Mouse (Mus musculus) inflammation-experienced regulatory T-cells, adult 6 months (primary cell): ENCODE results near the gene Dhrs4. TPM values are rescaled to one million over a fixed set of nuclear protein-coding genes. Genes with fewer than 3 reads are reported as not detected.

Source experiments
- polyA plus RNA-seq, 3 experiments: library from polyadenylated mRNA; unstranded; fragments of 100-300 nt; shearing (Covaris generic); gene quantifications; one replicate each; pipeline ENCODE4 v1.2.1; 2017

The Dhrs4 gene
- polyA plus RNA-seq, 3 experiments from 2014 or later: 37.3 to 38.7 (median 37.4) TPM

Other genes with a start within 250 kb of the Dhrs4 start
- not detected for gene Carmil3, start 11.9 kb downstream of the Dhrs4 start, polyA plus RNA-seq
- not detected for gene Cpne6, start 31.7 kb downstream of the Dhrs4 start, polyA plus RNA-seq
- gene Nrl, start 46.2 kb downstream of the Dhrs4 start, polyA plus RNA-seq: under 1 TPM in 1 of 3 experiments, not detected in 2; 0.08 TPM
- gene Pck2, start 61.5 kb downstream of the Dhrs4 start, polyA plus RNA-seq: 10 to 100 TPM; 31.9 to 37.5 (median 35.9) TPM
- gene Dcaf11, start 81.2 kb downstream of the Dhrs4 start, polyA plus RNA-seq: 100 to 1,000 TPM in 1 of 3 experiments, 10 to 100 TPM in 2; 73.9 to 107 (median 81.0) TPM
- gene A730061H03Rik, start 81.6 kb downstream of the Dhrs4 start, polyA plus RNA-seq: 1 to 10 TPM; 1.4 to 3.2 (median 3.2) TPM
- not detected for gene Fitm1, start 96.9 kb downstream of the Dhrs4 start, polyA plus RNA-seq
- 100 to 1,000 TPM; 667 to 812 (median 693) TPM for gene Psme1, start 99.4 kb downstream of the Dhrs4 start, polyA plus RNA-seq
- 10 to 100 TPM; 19.1 to 25.6 (median 23.3) TPM for gene Emc9, start 106.5 kb downstream of the Dhrs4 start, polyA plus RNA-seq
- 1,000 to 10,000 TPM in 1 of 3 experiments, 100 to 1,000 TPM in 2; 828 to 1,360 (median 869) TPM for gene Psme2, start 112.4 kb downstream of the Dhrs4 start, polyA plus RNA-seq
- 10 to 100 TPM; 26.7 to 37.2 (median 35.3) TPM for gene Rnf31, start 113.0 kb downstream of the Dhrs4 start, polyA plus RNA-seq
- gene Irf9, start 124.8 kb downstream of the Dhrs4 start, polyA plus RNA-seq: 100 to 1,000 TPM; 120 to 174 (median 141) TPM
- gene Rec8, start 139.3 kb downstream of the Dhrs4 start, polyA plus RNA-seq: 1 to 10 TPM in 2 of 3 experiments, not detected in 1; 2.7 to 4.0 TPM
- 10 to 100 TPM; 21.1 to 39.8 (median 36.3) TPM for gene Ipo4, start 157.2 kb downstream of the Dhrs4 start, polyA plus RNA-seq
- gene Gm49378, start 159.1 kb downstream of the Dhrs4 start, polyA plus RNA-seq: 1 to 10 TPM in 2 of 3 experiments, under 1 TPM in 1; 0.44 to 2.8 (median 2.5) TPM
- gene Tm9sf1, start 165.0 kb downstream of the Dhrs4 start, polyA plus RNA-seq: 10 to 100 TPM; 36.3 to 45.0 (median 39.3) TPM
- gene Tssk4, start 171.4 kb downstream of the Dhrs4 start, polyA plus RNA-seq: 1 to 10 TPM in 2 of 3 experiments, under 1 TPM in 1; 0.68 to 2.2 (median 1.2) TPM
- 100 to 1,000 TPM in 1 of 3 experiments, 10 to 100 TPM in 2; 89.2 to 101 (median 95.6) TPM for gene Mdp1, start 181.8 kb downstream of the Dhrs4 start, polyA plus RNA-seq
- gene Gmpr2, start 193.2 kb downstream of the Dhrs4 start, polyA plus RNA-seq: 10 to 100 TPM; 25.8 to 33.9 (median 29.9) TPM
- gene Nedd8, start 193.4 kb downstream of the Dhrs4 start, polyA plus RNA-seq: 100 to 1,000 TPM; 335 to 412 (median 375) TPM
- gene Tinf2, start 203.1 kb downstream of the Dhrs4 start, polyA plus RNA-seq: 10 to 100 TPM; 26.4 to 30.7 (median 30.2) TPM
- not detected for gene Tgm1, start 235.2 kb downstream of the Dhrs4 start, polyA plus RNA-seq
- 10 to 100 TPM; 40.8 to 75.9 (median 62.1) TPM for gene Rabggta, start 243.5 kb downstream of the Dhrs4 start, polyA plus RNA-seq